Mouse (Mus musculus) mature B cell (primary cell): Measurements from ENCODE around the gene Spem1.

Source experiments
- in situ Hi-C: fragments of 300-500 bp; cut with MboI; formaldehyde crosslinking; loops from 2 replicates; pipeline ENCODE4 v1.14.3; 2019

The Spem1 gene

GRCm38 (mm10) chr11:69800392-69801197, 21.4 kb downstream of the Spem1 start:
- in situ Hi-C loops = no loop called here

- in situ Hi-C loops = no loop called here
Measured at GRCm38 (mm10) chr11:69800138-69800391, 21.9 kb downstream of the Spem1 start.

- in situ Hi-C loops = loop anchor here (5.0 kb wide), 1 partner anchor 42 kb away; the partner anchor contains the start of gene Polr2a
Measured at GRCm38 (mm10) chr11:69799394-69800137, 22.4 kb downstream of the Spem1 start.

DNA sequence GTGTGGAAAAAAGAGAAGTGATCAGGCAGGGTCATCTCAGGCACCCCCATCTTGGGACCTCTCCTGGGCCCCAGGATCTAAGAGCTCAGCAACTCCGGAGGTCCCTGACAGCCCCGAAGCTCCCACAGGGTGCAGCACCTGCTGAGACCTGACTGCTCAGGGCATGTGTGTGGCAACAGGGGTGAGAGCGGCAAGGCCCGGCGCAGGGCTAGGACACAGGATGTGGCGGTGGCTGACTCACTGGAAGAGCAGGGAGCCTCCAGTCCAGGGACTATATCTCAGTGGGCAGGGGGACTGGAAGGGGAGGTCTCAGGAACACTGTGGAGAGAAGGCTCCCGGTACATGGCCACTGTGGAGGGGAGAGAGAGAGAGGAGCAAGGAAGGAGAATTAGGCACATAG, 24.1 kb downstream of the Spem1 start:
- in situ Hi-C loops = loop anchor here (5.0 kb wide), 1 partner anchor 41 kb away; the partner anchor contains the start of gene Polr2a

DNA sequence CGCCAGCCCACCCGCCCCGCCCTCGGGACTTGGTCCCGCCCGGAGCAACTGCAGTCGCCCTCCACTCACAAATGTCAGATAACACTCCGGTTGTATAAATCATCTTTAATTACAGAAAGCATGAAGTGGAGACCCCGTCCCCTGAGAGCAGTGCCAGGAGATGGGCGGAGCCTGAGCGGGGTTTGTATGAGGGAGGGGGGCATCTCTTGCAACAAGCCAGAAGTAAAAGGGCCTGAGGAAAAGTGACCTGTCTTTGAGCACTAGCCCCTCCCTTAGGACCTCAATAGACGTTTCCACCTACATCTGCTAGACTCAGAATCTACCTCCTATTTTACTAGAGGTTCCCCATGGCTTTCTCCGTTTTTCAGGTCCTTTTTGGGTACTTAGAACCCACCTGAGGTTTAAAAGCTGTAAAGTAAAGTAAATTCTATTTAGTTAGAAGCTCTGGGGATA, 26.0 kb downstream of the Spem1 start:
- in situ Hi-C loops = loop anchor here (5.0 kb wide), 1 partner anchor 39 kb away; the partner anchor contains the start of gene Polr2a

GRCm38 (mm10) chr11:69795168-69795982, 26.6 kb downstream of the Spem1 start, which contains the start of gene Chrnb1:
Chrnb1 (minus strand) TSS chr11:69795943.
- in situ Hi-C loops = loop anchor here (5.0 kb wide), 1 partner anchor 38 kb away; the partner anchor contains the start of gene Polr2a

GRCm38 (mm10) chr11:69793429-69793828, 28.6 kb downstream of the Spem1 start:
- in situ Hi-C loops = no loop called here

- in situ Hi-C loops = no loop called here
Measured at GRCm38 (mm10) chr11:69791420-69791819, 30.6 kb downstream of the Spem1 start.

GRCm38 (mm10) chr11:69789431-69789830, 32.5 kb downstream of the Spem1 start:
- in situ Hi-C loops = no loop called here

DNA sequence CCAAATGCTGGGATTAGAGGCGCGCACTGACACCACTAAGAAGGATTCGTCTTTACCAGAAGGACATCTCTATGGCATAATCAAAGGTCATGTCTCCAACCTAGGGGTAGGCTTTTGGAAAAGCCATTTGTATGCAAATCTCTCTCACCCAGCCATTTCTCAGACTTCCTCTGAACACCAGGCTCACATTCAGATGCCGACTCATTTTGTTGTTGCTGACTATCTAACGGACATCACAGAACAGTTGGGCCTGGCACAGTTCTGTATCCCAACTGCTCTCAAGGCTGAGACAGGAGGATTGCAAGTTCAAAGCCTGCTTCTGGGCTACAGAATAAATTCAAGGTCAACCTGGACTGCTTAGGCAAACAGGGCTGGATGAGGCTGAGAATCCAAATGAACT, 34.7 kb downstream of the Spem1 start:
- in situ Hi-C loops = no loop called here

GRCm38 (mm10) chr11:69784793-69785272, 37.1 kb downstream of the Spem1 start:
- in situ Hi-C loops = no loop called here

DNA sequence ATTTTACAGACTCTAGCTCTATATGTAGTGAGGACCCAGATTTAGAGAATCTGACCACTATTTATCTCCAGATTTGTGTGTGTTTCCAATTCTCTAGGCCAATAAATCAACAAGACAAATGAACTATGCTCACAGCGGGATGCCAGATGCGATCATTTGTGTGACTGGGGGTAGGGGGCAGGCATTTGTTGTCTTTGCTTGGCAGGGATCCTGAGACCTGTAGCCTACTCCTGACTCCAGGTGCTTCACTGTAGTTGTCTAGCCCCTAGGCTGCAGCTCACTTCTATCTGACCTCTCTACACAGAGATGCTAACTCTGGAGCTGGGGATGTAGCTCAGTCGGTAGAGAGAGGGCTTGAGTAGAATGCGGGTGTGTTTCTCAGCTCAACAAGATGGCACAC, 40.2 kb downstream of the Spem1 start:
- in situ Hi-C loops = no loop called here

DNA sequence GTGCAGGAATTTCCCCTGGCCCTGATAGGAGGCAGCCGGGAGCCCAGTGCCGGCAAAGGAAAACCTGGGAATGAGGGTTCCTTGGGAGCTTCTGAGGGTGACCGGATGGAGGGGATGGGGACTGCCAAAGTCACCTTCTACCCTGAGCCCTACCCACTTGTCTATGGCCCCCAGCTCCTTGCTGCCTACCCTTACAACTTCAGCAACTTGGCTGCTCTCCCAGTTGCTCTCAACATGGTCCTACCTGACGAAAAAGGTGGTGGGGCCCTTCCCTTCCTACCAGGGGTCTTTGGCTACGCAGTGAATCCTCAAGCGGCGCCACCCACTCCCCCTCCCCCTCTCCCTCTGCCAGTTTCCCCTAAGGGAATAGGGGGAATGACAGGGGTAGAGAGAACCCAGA, 43.0 kb downstream of the Spem1 start:
- in situ Hi-C loops = no loop called here

DNA sequence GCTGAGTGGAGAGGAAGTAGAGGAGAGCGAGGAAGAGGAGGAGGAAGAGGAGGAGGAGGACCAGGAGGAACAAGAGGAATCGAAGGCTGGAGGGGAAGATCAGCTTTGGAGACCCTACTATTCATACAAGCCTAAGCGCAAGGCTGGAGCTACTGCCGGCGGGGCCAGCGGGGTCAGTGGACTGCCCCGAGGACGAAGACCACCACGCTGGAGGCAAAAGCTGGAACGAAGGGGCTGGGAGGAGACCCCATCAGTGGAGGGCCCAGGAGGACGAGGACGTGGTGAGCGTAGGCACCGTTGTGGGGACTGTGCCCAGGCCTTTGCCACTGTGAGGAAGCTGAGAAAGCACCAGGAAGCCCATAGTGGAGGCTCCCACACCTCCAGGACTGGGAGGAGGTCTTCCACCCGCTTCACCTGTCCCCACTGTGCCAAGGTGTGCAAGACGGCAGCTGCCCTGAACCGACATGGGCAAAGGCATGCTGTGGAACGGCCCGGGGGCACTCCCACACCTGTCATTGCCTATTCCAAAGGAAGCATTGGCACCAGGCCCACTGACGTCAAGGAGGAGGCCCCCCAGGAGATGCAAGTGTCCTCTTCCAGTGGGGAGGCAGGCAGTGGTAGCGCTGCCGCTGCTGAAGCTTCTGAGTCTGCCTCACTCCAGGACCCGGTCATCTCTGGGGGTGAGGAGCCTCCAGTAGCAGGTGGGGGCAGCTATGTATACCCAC, 43.6 kb downstream of the Spem1 start:
- in situ Hi-C loops = no loop called here

GRCm38 (mm10) chr11:69777504-69778257, 44.3 kb downstream of the Spem1 start:
- in situ Hi-C loops = no loop called here

GRCm38 (mm10) chr11:69776488-69776887, 45.5 kb downstream of the Spem1 start:
- in situ Hi-C loops = no loop called here

DNA sequence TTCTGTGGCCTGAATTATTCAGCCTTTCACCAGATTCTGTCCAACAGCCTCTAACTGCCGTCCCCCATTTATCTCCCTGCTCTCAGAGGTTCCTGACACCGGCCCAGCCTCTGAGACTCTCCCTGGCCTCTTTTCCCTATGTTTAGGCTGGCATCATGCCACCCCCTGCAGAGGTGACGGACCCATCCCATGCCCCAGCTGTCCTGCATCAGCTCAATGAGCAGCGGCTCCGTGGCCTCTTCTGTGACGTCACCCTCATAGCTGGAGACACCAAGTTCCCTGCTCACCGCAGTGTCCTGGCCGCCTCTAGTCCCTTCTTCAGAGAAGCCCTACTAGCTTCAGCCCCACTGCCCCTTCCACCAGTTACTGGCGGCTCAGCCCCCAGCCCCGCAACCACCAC, 46.3 kb downstream of the Spem1 start:
- in situ Hi-C loops = no loop called here

- in situ Hi-C loops = no loop called here
Measured at GRCm38 (mm10) chr11:69774961-69775360, 47.0 kb downstream of the Spem1 start.
